Mouse (Mus musculus) erythroblast, adult 5-6 weeks (primary cell): ENCODE data around the gene Polr3g. TPM values are rescaled to one million over a fixed set of nuclear protein-coding genes. Genes with fewer than 3 reads are reported as not detected.
"Not testable (repeated sequence)": the region's sequence is repeated elsewhere in the genome, so short reads cannot be mapped to it uniquely, and the experiment has no call there.

Experiments used
- ATAC-seq: replicated peaks from 2 replicates; pipeline ENCODE4 v1.8.0; 2016; ENCODE audit warnings: moderate number of reproducible peaks, mild to moderate bottlenecking, moderate TSS enrichment, inconsistent platforms; ENCODE audit not compliant: poor library complexity, low FRiP score, severe bottlenecking
- total RNA-seq, 2 experiments: library from RNA; stranded (forward) in 1 of 2; stranded (reverse) in 1 of 2; fragments of 150-400 nt in 1 of 2; fragments of 200-764, 138-1000 nt in 1 of 2; gene quantifications; 2 replicates each; pipeline versions ENCODE4 v1.2.3 to v1.2.4; 2015 to 2017; ENCODE audit warnings: low replicate concordance in 2 of 2

Polr3g gene
- total RNA-seq, 2 experiments from 2014 or later = 4.4 to 14.4 TPM

DNA sequence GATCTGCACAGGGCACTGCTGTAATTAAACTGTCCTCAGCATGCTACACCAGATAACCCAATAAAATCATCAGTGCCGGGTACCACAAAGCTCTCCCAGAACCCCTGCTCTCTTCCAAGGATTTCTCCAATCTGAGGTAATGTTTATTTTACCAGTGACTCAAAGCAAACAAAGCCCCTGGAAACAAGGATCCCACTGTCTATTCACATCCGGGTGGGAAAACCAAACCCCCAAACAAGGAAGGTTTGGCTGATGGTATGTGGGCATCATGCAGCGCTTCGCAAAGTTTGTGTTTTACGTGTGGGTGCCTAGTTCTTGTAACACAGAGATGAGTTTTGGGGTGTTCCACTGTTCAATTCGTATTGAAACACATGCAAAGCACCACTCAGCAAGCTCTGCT, 69.9 kb downstream of the Polr3g start:
- ATAC-seq = no peak

DNA sequence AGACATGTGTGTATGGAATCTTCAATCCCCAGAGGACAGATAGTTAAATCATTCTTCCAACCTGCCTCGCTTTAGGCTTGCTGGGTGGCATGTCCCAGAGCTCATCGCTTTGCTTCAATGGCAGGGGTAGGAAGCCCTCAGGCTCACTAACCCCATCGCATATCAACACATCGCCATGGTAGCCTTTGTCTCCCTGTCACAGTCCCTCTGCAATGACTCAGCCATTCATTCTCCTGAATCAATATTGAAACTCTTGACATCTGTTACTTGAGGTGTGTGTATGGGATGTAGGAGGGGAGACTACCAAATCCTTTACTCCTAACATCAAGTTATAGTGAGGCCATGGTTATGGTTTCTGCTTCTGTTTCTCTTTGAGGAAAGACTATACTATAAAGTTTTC, 71.2 kb downstream of the Polr3g start:
- ATAC-seq = no peak

DNA sequence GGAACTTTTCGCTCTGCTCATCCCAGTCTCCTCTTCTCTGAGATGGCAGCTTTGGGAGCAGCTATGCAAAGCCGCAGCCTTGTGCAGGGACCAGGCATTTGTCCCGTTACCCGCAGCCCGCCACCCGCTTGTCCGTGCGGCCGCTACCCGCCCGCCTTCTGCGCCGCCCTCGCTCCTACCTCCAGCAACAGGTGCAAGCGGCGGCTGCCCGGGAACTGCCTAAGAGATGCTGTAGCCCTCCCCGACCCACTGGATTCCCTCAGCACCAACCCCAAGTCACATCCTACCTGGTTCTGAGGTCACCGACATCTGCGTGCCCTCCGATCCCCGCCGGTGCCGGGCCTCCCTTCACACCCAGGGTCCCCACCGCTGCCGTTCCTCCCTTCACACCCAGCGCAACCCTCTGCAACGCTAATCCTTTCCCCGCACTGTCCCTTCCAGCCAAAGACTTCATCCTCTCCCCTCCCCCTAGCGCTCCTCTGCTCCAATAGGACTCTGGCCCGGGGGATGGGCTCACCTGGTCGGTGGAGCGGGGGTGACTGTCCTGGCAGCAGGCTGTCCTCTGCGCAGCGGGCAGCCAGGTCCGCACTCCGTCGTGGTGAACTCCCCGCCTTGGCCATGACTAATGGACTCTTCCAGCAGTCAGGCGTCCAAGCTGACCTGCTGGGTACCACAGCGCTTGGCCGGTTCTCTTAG, 77.9 kb downstream of the Polr3g start, which contains the start of gene Adgrv1:
Gene Adgrv1 (minus strand): TSS at position 435 of the 696 bp plus-strand sequence.
- peak; percentile 46; the same call in 1 of the 2 replicates for ATAC-seq

DNA sequence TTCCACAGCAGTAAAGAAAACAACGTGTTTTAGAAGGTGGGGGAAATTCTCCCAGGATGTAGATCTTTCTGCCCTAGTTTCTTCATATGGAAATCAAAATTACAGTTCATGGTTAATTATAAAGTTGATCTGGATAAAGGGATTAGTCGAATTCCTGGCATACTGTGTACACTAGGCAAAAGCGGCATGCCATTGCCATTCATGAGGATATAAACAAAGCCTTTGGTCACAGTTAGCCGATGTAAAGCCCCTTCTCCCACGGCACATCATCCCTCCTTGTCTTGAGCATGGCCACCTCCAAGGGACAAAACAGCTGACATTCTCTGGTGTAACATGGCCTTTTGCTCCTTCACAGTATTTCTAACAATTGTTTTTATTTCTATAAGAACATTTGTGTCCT, 80.2 kb downstream of the Polr3g start:
- no peak for ATAC-seq

DNA sequence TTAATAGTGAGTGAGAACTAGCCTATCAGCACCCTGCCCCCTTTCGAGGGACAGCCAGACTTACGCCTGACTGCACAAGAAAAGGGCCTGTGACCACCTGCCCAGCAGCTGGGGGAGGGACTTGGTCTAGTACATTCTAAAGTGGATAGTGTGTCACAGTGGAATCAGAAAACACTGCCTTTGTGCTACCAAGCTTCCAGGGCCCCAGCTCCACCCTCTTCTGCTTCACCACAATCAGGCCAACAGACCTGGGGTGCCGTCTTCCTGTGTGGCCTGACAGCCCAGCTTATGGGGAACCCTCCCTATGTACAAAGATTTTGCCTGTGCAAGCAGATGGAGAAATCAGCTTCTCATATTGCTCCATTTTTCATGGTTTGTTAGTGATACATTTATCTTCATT, 81.4 kb downstream of the Polr3g start:
- no peak for ATAC-seq

DNA sequence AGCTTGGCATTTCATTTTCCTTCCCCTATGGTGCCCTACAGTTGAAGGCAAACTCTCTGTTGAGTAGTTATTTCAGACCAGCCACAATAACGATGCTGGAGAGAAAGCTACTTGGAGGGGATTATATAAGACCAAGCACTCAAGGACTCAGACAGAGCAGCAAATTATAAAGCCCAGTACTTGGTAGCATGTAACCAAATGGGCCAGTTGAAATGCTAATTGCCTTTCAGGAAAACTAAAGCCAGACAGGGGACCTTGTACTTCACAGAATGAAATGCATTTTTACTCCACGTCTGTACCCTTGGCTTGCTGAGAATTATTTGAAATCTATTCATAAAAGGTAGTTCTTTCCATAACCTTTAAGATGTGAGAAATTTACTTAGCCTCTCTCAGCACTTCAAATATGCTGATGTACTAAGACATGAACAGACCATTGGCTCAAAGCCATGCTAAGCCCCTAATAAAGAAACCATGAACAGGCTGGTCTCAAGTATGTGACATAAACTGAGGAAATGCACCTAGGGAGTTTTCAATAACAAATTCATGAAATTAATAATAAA, 82.1 kb downstream of the Polr3g start:
- ATAC-seq = no peak

DNA sequence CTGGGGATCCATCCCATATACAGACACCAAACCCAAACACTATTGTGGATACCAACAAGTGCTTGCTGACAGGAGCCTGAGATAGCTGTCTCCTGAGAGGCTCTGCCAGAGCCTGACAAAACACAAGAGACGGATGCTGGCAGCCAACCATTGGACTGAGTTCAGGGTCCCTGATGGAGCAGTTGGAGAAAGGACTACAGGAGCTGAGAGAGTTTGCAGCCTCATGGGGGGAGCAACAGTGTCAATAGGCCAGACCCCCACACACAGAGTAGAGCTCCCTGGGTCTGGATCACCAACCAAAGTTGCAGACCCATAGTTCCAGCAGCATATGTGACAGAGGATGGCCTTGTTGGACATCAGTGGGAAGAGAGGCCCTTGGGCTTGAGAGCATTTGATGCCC, 83.0 kb downstream of the Polr3g start:
- ATAC-seq = not testable (repeated sequence)

Other genes with a start within 250 kb of the Polr3g start
- gene Adgrv1, start 77.9 kb downstream of the Polr3g start, total RNA-seq (2015; ENCODE audit: low replicate concordance) = not detected in 2 replicates
- gene Adgrv1, start 77.9 kb downstream of the Polr3g start, total RNA-seq (2017; ENCODE audit: low replicate concordance) = 1.0 TPM in 1 of 2 replicates, not detected in the other
- 16.5 and 30.1 TPM in 2 replicates for gene Lysmd3, start 53.4 kb downstream of the Polr3g start, total RNA-seq (2015; ENCODE audit: low replicate concordance)
- gene Lysmd3, start 53.4 kb downstream of the Polr3g start, total RNA-seq (2017; ENCODE audit: low replicate concordance) = 34.4 and 47.8 TPM in 2 replicates
- 0.19 and 2.5 TPM in 2 replicates for gene Mblac2, start 328 bp upstream of the Polr3g start, total RNA-seq (2015; ENCODE audit: low replicate concordance)
- 1.1 and 1.7 TPM in 2 replicates for gene Mblac2, start 328 bp upstream of the Polr3g start, total RNA-seq (2017; ENCODE audit: low replicate concordance)
- 75.7 and 83.0 TPM in 2 replicates for gene Cetn3, start 72.1 kb upstream of the Polr3g start, total RNA-seq (2015; ENCODE audit: low replicate concordance)
- 73.2 and 104 TPM in 2 replicates for gene Cetn3, start 72.1 kb upstream of the Polr3g start, total RNA-seq (2017; ENCODE audit: low replicate concordance)